Mouse (Mus musculus): ENCODE measurements around the gene Get4.
A peak's percentile ranks its signal among the peaks of the same experiment; 100 is the strongest.

The Get4 gene

GRCm38 (mm10) chr5:139252081-139252909 is at the start of gene Get4:
TSS of gene Get4 (plus strand) at chr5:139252324.
- DNase-seq (ENCODE audit: low read depth, low spot score) = peak; percentile 100

GRCm38 (mm10) chr5:139203312-139203711 is 48.8 kb upstream of the Get4 start:
- no peak for DNase-seq (ENCODE audit: low read depth, low spot score)

GRCm38 (mm10) chr5:139206081-139206480 is 46.0 kb upstream of the Get4 start:
- DNase-seq (ENCODE audit: low read depth, low spot score) = no peak

- DNase-seq (ENCODE audit: low read depth, low spot score) = no peak
These were observed 45.6 kb upstream of the Get4 start for GRCm38 (mm10) chr5:139206525-139206924.

GRCm38 (mm10) chr5:139208183-139208582 is 43.9 kb upstream of the Get4 start:
- DNase-seq (ENCODE audit: low read depth, low spot score) = no peak

DNA sequence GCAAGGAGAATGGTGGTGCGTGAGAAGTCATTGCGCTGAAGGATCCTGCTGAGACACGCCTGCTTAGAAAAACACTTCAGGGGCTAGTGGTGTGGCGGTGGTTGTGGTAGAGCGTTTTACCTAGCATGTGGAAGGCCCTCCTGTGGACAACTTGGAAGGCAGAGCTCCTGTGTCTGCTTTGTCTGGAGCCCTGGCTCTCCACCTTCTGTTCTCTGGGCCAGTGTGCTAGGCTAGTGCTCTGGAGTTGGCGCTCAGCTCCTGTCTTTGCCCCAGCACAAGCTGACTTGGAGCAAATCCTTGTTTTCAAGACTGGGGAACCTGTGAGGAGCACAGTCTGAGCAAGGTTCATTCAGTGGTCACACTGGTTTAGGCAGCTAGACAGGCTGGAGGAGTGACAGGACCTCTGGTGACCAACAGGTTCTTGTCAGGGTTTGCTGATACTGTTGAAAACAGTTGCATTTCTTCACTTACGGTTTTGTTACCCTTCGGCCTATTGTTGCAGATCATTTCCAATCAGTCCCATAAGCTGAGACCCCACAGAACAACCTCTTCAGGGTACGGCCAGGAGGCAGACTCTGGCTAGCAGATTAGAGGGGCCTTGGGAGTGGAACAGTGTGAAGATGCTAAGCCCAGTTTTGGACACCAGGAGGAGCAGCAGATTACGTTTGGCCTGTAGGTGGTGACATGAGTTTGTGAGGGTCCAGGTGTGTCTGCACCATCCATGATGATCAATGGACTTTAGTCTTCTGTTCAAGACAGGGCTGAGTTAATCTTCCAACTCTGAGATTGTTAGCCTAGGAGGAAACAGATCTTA is 43.0 kb upstream of the Get4 start:
- no peak for DNase-seq (ENCODE audit: low read depth, low spot score)

- no peak for DNase-seq (ENCODE audit: low read depth, low spot score)
These were observed 42.5 kb upstream of the Get4 start for GRCm38 (mm10) chr5:139209685-139210026.

GRCm38 (mm10) chr5:139211737-139212385 is 40.3 kb upstream of the Get4 start:
- no peak for DNase-seq (ENCODE audit: low read depth, low spot score)

- no peak for DNase-seq (ENCODE audit: low read depth, low spot score)
These were observed 37.8 kb upstream of the Get4 start for GRCm38 (mm10) chr5:139214298-139214697.

DNA sequence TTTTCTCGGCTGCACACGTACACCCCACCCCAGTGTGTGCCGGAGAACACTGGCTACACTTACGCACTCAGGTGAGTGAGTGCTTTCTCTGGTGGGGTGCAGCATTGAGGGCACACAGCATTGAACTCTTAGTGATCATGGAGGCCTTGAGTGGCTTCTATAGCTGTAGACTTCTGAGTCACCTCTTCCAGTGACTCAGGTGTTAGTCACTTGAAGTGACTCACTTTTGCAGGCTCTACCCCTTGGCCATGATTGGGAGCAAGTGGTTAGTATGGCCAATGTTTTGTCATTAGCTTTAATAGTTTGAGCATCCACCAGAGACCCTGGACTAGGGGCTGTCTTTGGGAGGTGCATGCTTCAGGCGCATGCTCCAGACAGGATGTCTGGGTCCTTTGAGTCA is 36.9 kb upstream of the Get4 start:
- peak; percentile 96 for DNase-seq (ENCODE audit: low read depth, low spot score)

DNA sequence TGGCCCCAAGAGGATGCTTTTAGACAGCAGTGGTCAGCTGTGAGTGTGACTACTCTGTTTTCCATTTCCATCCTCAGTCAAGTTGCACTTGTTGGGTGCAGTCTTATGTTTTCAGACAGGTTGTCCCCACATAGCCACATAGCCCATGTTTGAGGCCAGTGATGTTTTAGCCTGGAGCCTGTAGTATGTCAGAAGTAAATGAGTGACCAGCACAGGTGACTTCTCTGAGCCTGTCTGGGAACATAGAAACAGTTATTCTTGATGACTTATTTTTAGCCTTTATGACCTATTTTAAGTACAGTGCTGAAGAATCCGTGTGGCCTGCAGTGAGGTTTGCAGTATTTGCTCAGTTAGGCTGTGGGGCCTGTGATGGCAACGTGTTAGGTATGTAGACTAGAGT is 36.0 kb upstream of the Get4 start:
- DNase-seq (ENCODE audit: low read depth, low spot score) = no peak

DNA sequence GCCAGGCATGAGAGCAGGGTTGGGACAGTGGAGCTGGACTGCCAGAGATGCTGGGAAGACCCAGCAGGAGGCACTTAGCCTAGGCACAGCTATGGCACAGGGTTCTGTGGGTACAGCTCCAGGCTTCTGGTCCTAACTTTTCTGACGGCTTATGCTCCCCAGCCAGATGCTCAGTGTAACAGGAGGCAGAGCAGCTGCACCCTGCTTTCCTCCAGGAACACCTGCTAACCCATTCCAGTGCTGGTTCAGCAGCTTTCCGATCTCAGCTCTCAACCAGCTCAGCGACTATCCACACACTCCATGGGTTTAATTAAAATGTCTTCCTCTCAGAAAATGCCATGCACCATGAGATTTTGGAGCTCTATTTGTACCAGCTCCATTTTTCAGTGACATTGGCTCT is 35.4 kb upstream of the Get4 start:
- DNase-seq (ENCODE audit: low read depth, low spot score) = no peak

DNA sequence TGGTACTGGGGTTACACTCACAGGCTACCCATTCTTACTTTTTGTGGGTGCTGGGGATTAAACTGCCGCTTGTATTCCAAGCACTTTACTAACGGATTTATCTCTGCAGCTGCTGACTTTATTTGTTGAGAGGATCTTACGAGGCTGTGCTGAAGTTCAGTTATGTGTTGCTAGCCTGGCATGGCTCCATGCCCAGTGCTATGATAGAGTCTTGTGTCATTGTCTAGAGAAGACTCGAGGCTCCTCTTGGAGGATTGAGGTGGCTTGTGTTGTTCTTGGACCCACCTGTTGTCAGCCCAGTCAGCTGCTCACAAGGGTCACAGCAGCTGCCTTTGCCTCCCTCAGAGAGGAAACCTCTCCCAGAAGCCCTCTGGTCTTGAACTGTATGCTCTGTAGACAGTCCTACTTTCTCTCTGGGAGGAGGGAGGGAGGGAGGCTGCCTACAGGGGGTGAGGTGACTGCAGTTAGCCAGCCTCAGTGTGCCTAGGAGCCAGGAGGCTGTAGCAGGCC is 32.1 kb upstream of the Get4 start:
- DNase-seq (ENCODE audit: low read depth, low spot score) = no peak

DNA sequence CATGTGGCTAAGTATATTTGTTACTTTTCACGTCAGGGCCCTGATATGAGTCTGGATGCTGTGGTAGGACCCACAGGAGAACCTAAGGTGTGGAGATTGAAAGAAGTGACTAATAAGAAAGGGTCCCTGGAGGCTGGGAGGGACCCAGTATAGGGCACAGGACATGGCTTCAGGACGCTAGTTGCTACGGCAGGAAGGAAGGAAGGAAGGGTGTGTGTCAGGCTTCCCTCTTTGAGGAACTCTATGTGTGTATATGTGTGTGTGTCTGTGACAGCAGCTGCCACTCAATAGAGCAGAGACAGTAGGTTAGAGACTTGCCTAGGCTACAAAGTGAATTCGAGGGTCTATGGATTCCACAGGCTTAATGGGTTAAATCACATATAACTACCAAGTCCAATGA is 31.5 kb upstream of the Get4 start:
- no peak for DNase-seq (ENCODE audit: low read depth, low spot score)

GRCm38 (mm10) chr5:139223331-139223730 is 28.8 kb upstream of the Get4 start:
- no peak for DNase-seq (ENCODE audit: low read depth, low spot score)

GRCm38 (mm10) chr5:139227236-139227635 is 24.9 kb upstream of the Get4 start:
- DNase-seq (ENCODE audit: low read depth, low spot score) = no peak

GRCm38 (mm10) chr5:139227645-139228044 is 24.5 kb upstream of the Get4 start:
- no peak for DNase-seq (ENCODE audit: low read depth, low spot score)

GRCm38 (mm10) chr5:139228318-139228717 is 23.8 kb upstream of the Get4 start:
- DNase-seq (ENCODE audit: low read depth, low spot score) = no peak

- DNase-seq (ENCODE audit: low read depth, low spot score) = peak; percentile 66
These were observed 22.4 kb upstream of the Get4 start for GRCm38 (mm10) chr5:139229716-139230115.

- DNase-seq (ENCODE audit: low read depth, low spot score) = no peak
These were observed 20.0 kb upstream of the Get4 start for GRCm38 (mm10) chr5:139232083-139232482.

DNA sequence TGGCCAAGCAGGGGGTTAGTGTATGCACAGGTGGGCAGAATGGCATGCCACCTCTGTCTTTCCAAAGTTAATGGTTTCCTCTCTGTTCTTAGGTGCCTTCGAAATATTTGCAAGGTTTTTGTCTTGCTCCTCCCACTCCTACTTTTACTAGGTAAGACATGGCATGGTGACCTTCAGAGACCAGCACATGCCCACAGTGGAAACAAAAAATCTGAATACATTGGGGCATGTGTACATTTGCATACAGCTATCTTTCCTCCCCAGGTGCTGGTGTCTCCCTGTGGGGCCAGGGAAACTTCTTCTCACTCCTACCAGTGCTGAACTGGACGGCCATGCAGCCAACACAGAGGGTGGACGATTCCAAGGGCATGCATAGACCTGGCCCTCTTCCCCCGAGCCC is 17.7 kb upstream of the Get4 start:
- no peak for DNase-seq (ENCODE audit: low read depth, low spot score)

DNA sequence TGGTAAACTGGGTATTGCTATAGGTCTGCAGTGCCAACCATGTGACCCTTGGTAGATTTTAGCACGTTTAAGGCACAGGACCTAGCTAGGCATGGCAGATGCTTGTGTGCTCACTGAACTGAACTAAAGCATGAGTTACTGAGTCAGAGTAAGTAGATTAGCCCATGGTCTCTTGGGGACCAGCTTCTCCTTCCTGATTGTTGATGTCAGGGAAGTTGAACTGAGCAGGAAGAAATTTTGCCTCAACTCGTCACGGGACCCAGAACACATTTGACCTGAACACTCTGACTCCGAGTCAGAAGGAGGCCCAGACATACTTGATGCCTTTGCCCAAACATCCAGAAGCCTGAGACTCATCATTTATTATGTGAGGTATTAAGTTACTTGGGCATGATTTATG is 14.7 kb upstream of the Get4 start:
- DNase-seq (ENCODE audit: low read depth, low spot score) = no peak
